Mouse (Mus musculus) cerebellum, adult 2 months (tissue): ENCODE results near the gene Mysm1. TPM values are rescaled to one million over a fixed set of nuclear protein-coding genes. Genes with fewer than 3 reads are reported as not detected.

Experiments used
- DNase-seq, 2 experiments: peaks; one replicate each; pipeline ENCODE4 v3.0.0; 2021
- H3K27ac ChIP-seq: fragments of 200-500 bp; 2 replicates; pipeline ENCODE4 v1.5.1; 2012; ENCODE audit warnings: low read length, control low read depth, inconsistent platforms; ENCODE audit not compliant: insufficient read depth
- H3K27me3 ChIP-seq: fragments of 200-500 bp; 2 replicates; pipeline ENCODE4 v1.6.1; 2012; ENCODE audit warnings: inconsistent platforms, mild to moderate bottlenecking, low read length, moderate library complexity; ENCODE audit not compliant: control insufficient read depth, insufficient read depth
- H3K4me1 ChIP-seq: fragments of 200-500 bp; 2 replicates; pipeline ENCODE4 v1.6.1; 2011; ENCODE audit warnings: low read length; ENCODE audit not compliant: control insufficient read depth, insufficient read depth
- H3K4me3 ChIP-seq: fragments of 200-500 bp; replicated peaks from 2 replicates; pipeline ENCODE3; 2011; ENCODE audit warnings: mild to moderate bottlenecking, low read depth, low read length, control low read depth; ENCODE audit not compliant: insufficient read depth
- CTCF ChIP-seq: fragments of 200-500 bp; IDR thresholded peaks from 2 replicates; pipeline ENCODE4 v1.5.1; 2011; ENCODE audit warnings: low read depth, mild to moderate bottlenecking, control low read depth, low read length, moderate library complexity, borderline replicate concordance; ENCODE audit not compliant: insufficient read depth
- POLR2A ChIP-seq: fragments of 200-500 bp; IDR thresholded peaks from 2 replicates; pipeline ENCODE4 v1.6.1; 2011; ENCODE audit warnings: low read length, control low read depth, borderline replicate concordance; ENCODE audit not compliant: insufficient read depth
- WGBS: fragments of 180-500 bp; shearing (Covaris S2); methylation state at CpG from one replicate; pipeline ENCODE4 v1.1.7; 2018; 5-methylcytosine and 5-hydroxymethylcytosine counted together
- polyA plus RNA-seq: library from polyadenylated mRNA; depleted of rRNA; stranded (reverse); fragments of >200 nt; gene quantifications from 2 replicates; pipeline ENCODE4 v1.2.3, GENCODE M21; 2012; rRNA removed

The Mysm1 gene
- polyA plus RNA-seq, 1 experiment: 17.7 TPM

GRCm38 (mm10) chr4:94900744-94901143 is 78.2 kb downstream of the Mysm1 start:
- DNase-seq: no peak
- 20% methylated on average over 2 of the region's 2 CpGs for WGBS

More at GRCm38 (mm10) chr4:94900744-94901143, 78.2 kb downstream of the Mysm1 start:
- TF ChIP-seq POLR2A: no peak
- no peak for TF ChIP-seq CTCF
- H3K27me3 ChIP-seq: no peaks in the 10 kb centered on the region
- H3K4me1 ChIP-seq: no peaks in the 10 kb centered on the region
- H3K4me3 ChIP-seq: no peak overlapping the region
- H3K27ac ChIP-seq: no peak overlapping the region

Other genes with a start within 250 kb of the Mysm1 start
- gene Tek, start 239.8 kb downstream of the Mysm1 start, polyA plus RNA-seq: 7.6 and 8.7 TPM in 2 replicates
- 1.7 and 1.8 TPM in 2 replicates for gene Eqtn, start 50.3 kb downstream of the Mysm1 start, polyA plus RNA-seq
- 50.8 and 59.7 TPM in 2 replicates for gene Jun, start 73.1 kb upstream of the Mysm1 start, polyA plus RNA-seq